Mouse (Mus musculus): ENCODE data around the gene Isg15.

DNA sequence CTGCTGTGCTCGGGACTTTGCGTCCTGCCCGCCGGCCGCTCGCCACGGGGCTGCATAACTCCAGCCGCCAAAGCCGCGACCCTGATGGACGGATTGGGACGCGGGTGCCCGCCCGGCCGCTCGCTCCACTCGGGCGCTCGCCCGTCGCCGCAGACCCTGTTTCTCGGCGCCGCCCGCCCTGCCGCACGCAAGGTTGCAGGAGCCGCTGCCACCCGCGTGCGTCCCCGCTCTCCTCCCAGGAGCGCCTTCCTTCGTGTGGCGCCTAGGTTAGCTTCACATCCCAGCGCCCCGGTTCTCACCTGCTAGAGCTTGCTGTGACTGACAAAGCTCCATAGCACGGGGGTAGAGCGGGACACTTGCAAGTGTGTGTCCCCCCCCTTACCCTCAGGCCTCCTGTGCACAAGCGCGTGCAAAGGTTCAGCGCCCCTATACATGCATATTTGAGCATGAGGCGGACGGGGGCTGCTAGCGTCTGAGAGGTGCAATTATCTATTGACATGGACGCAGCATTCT is 34.1 kb upstream of the Isg15 start, which contains the start of gene Plekhn1:
- TF ChIP-seq CTCF (IDR thresholded peaks at IDR 0.05; ENCODE audit: extremely low read depth, insufficient read length, insufficient replicate concordance, low read depth, low read length) (no peak), POLR2A (IDR thresholded peaks at IDR 0.05; ENCODE audit: low read depth, low read length) (no peak)
